Mouse (Mus musculus) heart, embryonic 14.5 days (tissue): ENCODE data around the gene Frs3. TPM values are rescaled to one million over a fixed set of nuclear protein-coding genes. Genes with fewer than 3 reads are reported as not detected.

Source experiments
- ATAC-seq: fragments of 200-750 bp; cut with Nextera tagmentation; 2 replicates; pipeline ENCODE4 v1.8.0; 2017; ENCODE audit warnings: low read depth, moderate TSS enrichment; ENCODE audit not compliant: insufficient number of reproducible peaks, insufficient read depth, low FRiP score
- H3K27ac ChIP-seq, 2 experiments: fragments of 200-500 bp in 1 of 2; fragments of 300-500 bp in 1 of 2; sonication (generic) in 1 of 2; replicated peaks in 1 of 2; 2 replicates each; pipeline ENCODE4 v1.5.1; 2012 to 2014; ENCODE audit warnings: low read depth in 2 of 2, low read length in 2 of 2, control low read depth in 1 of 2, mild to moderate bottlenecking in 1 of 2, mixed read lengths in 1 of 2; ENCODE audit not compliant: control insufficient read depth in 1 of 2, insufficient read depth in 1 of 2
- H3K27me3 ChIP-seq: fragments of 300-500 bp; sonication (generic); 2 replicates; pipeline ENCODE4 v1.6.1; 2014; ENCODE audit warnings: mild to moderate bottlenecking, low read length, control low read depth; ENCODE audit not compliant: control insufficient read depth, insufficient read depth
- H3K36me3 ChIP-seq: fragments of 300-500 bp; sonication (generic); 2 replicates; pipeline ENCODE4 v1.6.1; 2014; ENCODE audit warnings: mild to moderate bottlenecking, control low read depth, low read length, mixed read lengths; ENCODE audit not compliant: control insufficient read depth, insufficient read depth
- H3K4me1 ChIP-seq, 2 experiments: fragments of 200-500 bp in 1 of 2; fragments of 300-500 bp in 1 of 2; sonication (generic) in 1 of 2; 2 replicates each; pipeline ENCODE4 v1.6.1; 2012 to 2014; ENCODE audit warnings: low read length in 2 of 2, control low read depth in 1 of 2, mixed read lengths in 1 of 2; ENCODE audit not compliant: control insufficient read depth in 2 of 2, insufficient read depth in 2 of 2
- H3K4me2 ChIP-seq: fragments of 300-500 bp; sonication (generic); 2 replicates; pipeline ENCODE4 v1.6.1; 2014; ENCODE audit warnings: mild to moderate bottlenecking, low read length
- H3K4me3 ChIP-seq, 2 experiments: fragments of 200-500 bp in 1 of 2; fragments of 300-500 bp in 1 of 2; sonication (generic) in 1 of 2; 2 replicates each; pipeline ENCODE4 v1.5.1; 2012 to 2014; ENCODE audit warnings: low read length in 2 of 2, mild to moderate bottlenecking in 2 of 2, control low read depth in 1 of 2, low read depth in 1 of 2, moderate library complexity in 1 of 2; ENCODE audit not compliant: control insufficient read depth in 1 of 2, insufficient read depth in 1 of 2
- H3K9ac ChIP-seq: fragments of 300-500 bp; sonication (generic); 2 replicates; pipeline ENCODE4 v1.6.1; 2014; ENCODE audit warnings: mild to moderate bottlenecking, low read length
- H3K9me3 ChIP-seq: fragments of 300-500 bp; sonication (generic); 2 replicates; pipeline ENCODE4 v1.6.1; 2016; ENCODE audit warnings: low read length, control low read depth; ENCODE audit not compliant: control insufficient read depth
- WGBS: fragments of 180-500 bp; shearing (Covaris S2); extraction: QIAGEN DNeasy Blood & Tissue Kit; methylation state at CpG from one replicate; pipeline ENCODE4 v1.1.7; 2014; 5-methylcytosine and 5-hydroxymethylcytosine counted together
- polyA plus RNA-seq: library from polyadenylated mRNA; unstranded; fragments of >200 nt; fragmentation: Nextera tagmentation; extraction: Ambion mirVana; gene quantifications from 2 replicates; pipeline ENCODE4 v1.2.1, GENCODE M21; 2014

The Frs3 gene
- polyA plus RNA-seq, 1 experiment from 2014 or later, result 2.8 TPM

GRCm38 (mm10) chr17:47657901-47658300 lies 30.9 kb upstream of the Frs3 start:
- Histone ChIP-seq H3K36me3 (peaks cover 3% of the 10 kb centered on the region; the same call in 1 of the 2 replicates), H3K27ac (no peak overlapping the region), H3K4me1 (no peaks in the 10 kb centered on the region), H3K4me3 (no peak overlapping the region), H3K4me2 (no peak overlapping the region), H3K9me3 (no peaks in the 10 kb centered on the region), H3K27me3 (no peaks in the 10 kb centered on the region), H3K9ac (no peak overlapping the region)
- 80% methylated on average over 4 of the region's 4 CpGs for WGBS
- ATAC-seq, result no peak

GRCm38 (mm10) chr17:47658741-47659243 lies 30.0 kb upstream of the Frs3 start:
- no peaks in the 10 kb centered on the region for H3K4me1 ChIP-seq
- H3K4me2 ChIP-seq, result no peak overlapping the region
- H3K27ac ChIP-seq, result no peak overlapping the region
- 87% methylated on average over 3 of the region's 3 CpGs for WGBS
- H3K36me3 ChIP-seq, result peaks cover 3% of the 10 kb centered on the region; the same call in 1 of the 2 replicates
- H3K9ac ChIP-seq, result no peak overlapping the region
- no peak for ATAC-seq
- no peaks in the 10 kb centered on the region for H3K27me3 ChIP-seq
- H3K4me3 ChIP-seq, result no peak overlapping the region
- no peaks in the 10 kb centered on the region for H3K9me3 ChIP-seq

DNA sequence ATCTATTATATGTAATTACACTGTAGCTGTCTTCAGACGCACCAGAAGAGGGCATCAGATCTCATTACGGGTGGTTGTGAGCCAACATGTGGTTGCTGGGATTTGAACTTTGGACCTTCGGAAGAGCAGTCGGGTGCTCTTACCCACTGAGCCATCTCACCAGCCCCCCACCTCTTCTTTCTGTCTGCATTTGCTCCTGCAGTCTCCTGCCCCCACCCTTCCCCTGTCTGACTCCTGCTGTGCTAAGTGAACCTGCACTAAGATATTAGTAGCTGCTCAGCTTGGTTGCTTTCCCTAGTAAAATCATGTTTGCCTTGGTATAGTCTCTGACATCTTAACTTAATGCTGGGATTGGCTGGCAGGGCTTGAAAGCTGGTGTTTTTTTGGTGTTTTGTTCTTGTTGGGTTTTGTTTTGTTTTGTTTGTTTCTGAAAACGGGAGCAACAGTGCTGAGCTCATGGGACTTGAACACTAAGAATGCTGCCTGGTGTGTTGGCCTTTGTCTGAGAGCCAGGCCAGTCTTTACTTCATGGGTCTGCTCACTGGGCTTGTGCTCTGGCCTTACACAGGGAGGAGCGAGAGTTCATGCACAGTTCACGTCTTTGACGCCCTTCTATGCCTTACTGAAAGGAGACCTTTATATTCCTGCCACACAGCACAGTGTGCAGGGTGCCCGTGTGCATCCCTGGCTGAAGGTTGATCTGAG lies 25.7 kb upstream of the Frs3 start:
- Histone ChIP-seq H3K9ac (0 out of 2 replicates have a peak overlapping the region, but pooled peaks have one; percentile 4), H3K27ac (0 out of 4 replicates have a peak overlapping the region, but pooled peaks of 1 of the 2 experiments have one; percentile 28), H3K9me3 (no peaks in the 10 kb centered on the region), H3K4me3 (no peak overlapping the region), H3K36me3 (no peaks in the 10 kb centered on the region), H3K27me3 (no peaks in the 10 kb centered on the region), H3K4me1 (peaks cover 0 to 4% of the 10 kb centered on the region in 2 experiments; a peak in 1 of 4 replicates), H3K4me2 (no peak overlapping the region)
- ATAC-seq, result no peak
- WGBS, result 59% methylated on average over 9 of the region's 9 CpGs

GRCm38 (mm10) chr17:47664474-47664873 lies 24.4 kb upstream of the Frs3 start:
- no peak overlapping the region for H3K4me3 ChIP-seq
- H3K27me3 ChIP-seq, result no peaks in the 10 kb centered on the region
- whole genome bisulfite sequencing, result 63% methylated on average over 7 of the region's 7 CpGs
- peaks cover 0 to 4% of the 10 kb centered on the region in 2 experiments; a peak in 1 of 4 replicates for H3K4me1 ChIP-seq
- H3K36me3 ChIP-seq, result no peaks in the 10 kb centered on the region
- no peak overlapping the region for H3K9ac ChIP-seq
- no peak overlapping the region; a peak in 1 of 4 replicates for H3K27ac ChIP-seq
- ATAC-seq, result no peak
- no peaks in the 10 kb centered on the region for H3K9me3 ChIP-seq
- H3K4me2 ChIP-seq, result no peak overlapping the region

DNA sequence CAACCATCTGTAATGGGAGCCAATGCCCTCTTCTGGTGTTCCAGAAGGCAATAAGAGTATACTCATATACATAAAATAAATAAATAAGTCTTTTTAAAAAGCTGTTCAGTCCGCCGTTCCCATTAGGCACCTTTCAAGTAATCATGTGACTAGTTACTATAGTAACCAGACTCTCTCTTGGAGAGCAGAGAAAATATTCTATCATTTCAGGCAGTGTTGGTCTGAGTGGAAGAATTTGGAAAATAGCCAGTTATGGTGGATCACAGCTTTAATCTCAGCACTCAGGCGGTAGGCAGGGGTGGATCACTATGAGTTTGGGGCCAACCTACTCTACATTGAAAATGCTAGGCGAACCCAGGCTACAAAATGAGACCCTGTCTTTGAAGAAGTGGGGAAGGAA lies 19.7 kb upstream of the Frs3 start:
- Histone ChIP-seq H3K9me3 (no peaks in the 10 kb centered on the region), H3K4me1 (peaks cover 4 to 12% of the 10 kb centered on the region in 2 experiments; a peak in 3 of 4 replicates), H3K36me3 (no peaks in the 10 kb centered on the region), H3K9ac (no peak overlapping the region), H3K27ac (no peak overlapping the region), H3K4me3 (no peak overlapping the region), H3K27me3 (peaks cover 8% of the 10 kb centered on the region; the same call in 1 of the 2 replicates), H3K4me2 (no peak overlapping the region)
- no peak for ATAC-seq
- 73% methylated on average over 4 of the region's 4 CpGs for WGBS

- Histone ChIP-seq H3K4me2 (peak overlapping the region; percentile 76), H3K4me1 (peaks cover 4 to 8% of the 10 kb centered on the region in 2 experiments; a peak in 2 of 4 replicates), H3K9ac (peak overlapping the region; percentile 69), H3K4me3 (peak overlapping the region; percentile 40 to 42), H3K36me3 (0 out of 2 replicates have a peak, but pooled peaks cover 15% of the 10 kb centered on the region), H3K27me3 (peaks cover 8% of the 10 kb centered on the region; the same call in 1 of the 2 replicates), H3K9me3 (no peaks in the 10 kb centered on the region), H3K27ac (no peak overlapping the region)
- no peak for ATAC-seq
- 16% methylated on average over 14 of the region's 14 CpGs for WGBS
Measured at GRCm38 (mm10) chr17:47671988-47672310, 16.9 kb upstream of the Frs3 start.

GRCm38 (mm10) chr17:47672311-47673111 lies 16.3 kb upstream of the Frs3 start:
- H3K4me2 ChIP-seq, result peak overlapping the region; percentile 76
- no peak for ATAC-seq
- H3K9me3 ChIP-seq, result no peaks in the 10 kb centered on the region
- peaks cover 8% of the 10 kb centered on the region; the same call in 1 of the 2 replicates for H3K27me3 ChIP-seq
- 3% methylated on average over 65 of the region's 68 CpGs for WGBS
- peak overlapping the region; percentile 40 to 42 for H3K4me3 ChIP-seq
- H3K9ac ChIP-seq, result peak overlapping the region; percentile 69
- H3K4me1 ChIP-seq, result peaks cover 4 to 8% of the 10 kb centered on the region in 2 experiments; a peak in 2 of 4 replicates
- 0 out of 4 replicates have a peak overlapping the region, but pooled peaks of 1 of the 2 experiments have one; percentile 14 for H3K27ac ChIP-seq
- 0 out of 2 replicates have a peak, but pooled peaks cover 18% of the 10 kb centered on the region for H3K36me3 ChIP-seq
